Mouse (Mus musculus): Measurements from ENCODE around the gene Prss12.

The Prss12 gene

DNA sequence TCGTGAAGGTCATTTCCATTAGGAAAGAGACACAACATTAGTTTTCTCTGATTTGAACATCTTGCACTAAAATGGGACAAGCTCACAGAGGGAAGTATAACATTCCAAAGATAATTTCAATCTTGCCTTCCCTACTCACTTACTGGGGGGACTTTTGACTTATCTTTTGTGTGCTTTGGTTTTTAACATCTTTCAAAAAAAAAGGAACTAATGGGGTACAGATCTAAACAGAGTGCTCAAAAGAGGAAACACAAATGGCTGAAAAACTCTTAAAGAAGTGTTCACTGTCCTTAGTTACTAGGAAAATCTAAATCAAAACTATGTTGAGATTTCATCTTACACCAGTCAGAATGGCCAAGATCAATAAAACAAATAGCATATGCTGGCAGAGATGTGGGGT lies 90.6 kb downstream of the Prss12 start:
- no peak for DNase-seq (ENCODE audit: low spot score)

DNA sequence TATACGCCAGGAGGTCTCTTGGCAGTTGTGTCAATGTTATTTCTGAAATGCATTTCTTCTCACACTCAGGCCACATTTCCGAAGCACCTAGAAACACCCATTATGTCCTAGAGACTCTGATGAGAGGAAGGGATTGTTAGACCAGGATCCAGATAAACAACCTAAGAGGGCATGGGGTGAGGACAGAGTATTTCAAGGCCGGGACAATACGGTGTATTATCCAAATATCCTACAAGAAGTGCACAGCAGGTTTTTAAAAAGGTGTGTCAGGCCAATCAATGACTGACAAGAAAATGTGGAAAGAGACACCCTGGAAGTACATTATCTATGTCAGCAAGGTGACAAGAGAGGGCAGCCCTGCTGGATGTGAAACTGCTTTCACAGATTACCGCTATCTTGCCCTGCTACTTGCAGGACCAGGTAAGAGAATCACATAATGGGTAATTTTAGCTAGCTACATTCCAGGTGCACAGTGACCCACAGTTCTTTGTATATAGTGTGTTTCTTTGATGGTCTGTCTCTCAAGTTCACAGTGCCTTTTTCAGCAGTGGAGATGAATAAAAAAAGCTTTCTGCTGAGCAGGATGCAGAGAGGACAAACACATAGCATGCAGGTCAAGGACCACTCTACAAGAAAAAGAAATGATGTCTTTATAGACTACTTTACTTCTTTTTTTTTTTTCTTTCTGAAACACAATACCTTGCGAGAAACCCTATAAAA lies 97.0 kb downstream of the Prss12 start:
- DNase-seq (ENCODE audit: low spot score) = no peak

DNA sequence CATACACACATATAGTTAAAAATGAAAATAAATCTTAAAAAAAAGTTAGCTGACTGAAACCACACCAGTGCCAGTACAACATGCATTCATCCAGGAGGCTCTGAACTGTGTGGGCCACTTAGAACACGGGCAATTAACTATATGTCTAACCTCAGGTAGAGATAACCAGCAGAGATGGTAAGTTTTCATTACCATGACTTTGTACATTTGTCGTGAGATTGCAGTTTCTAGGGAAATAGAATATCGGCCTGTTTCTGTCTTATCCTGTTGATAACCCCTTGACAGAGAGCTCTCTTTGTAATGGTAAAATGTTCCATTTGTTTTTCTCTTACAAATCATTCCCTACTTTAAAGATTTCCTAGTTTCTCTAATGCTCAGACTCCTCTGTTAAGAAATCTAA lies 103.8 kb downstream of the Prss12 start:
- no peak for DNase-seq (ENCODE audit: low spot score)

DNA sequence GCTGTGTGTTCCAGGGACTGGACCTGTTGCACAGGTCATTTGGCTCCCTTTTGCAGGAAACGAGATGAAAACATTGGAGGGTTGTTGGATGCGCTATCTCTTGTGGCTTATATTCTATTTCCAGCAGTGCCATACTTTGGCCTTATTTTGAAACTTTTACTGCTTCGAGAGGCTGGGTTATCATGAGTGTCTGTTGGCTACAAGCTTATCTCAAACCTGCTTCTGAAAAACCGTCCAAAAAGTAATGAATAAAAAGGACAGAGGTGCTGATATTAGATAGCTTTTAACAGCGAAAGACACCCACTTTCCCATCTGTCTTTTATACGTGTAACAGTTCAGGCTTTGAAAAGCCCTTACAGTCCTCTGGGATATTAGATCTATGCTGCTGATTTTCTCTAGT lies 107.2 kb downstream of the Prss12 start:
- no peak for DNase-seq (ENCODE audit: low spot score)

DNA sequence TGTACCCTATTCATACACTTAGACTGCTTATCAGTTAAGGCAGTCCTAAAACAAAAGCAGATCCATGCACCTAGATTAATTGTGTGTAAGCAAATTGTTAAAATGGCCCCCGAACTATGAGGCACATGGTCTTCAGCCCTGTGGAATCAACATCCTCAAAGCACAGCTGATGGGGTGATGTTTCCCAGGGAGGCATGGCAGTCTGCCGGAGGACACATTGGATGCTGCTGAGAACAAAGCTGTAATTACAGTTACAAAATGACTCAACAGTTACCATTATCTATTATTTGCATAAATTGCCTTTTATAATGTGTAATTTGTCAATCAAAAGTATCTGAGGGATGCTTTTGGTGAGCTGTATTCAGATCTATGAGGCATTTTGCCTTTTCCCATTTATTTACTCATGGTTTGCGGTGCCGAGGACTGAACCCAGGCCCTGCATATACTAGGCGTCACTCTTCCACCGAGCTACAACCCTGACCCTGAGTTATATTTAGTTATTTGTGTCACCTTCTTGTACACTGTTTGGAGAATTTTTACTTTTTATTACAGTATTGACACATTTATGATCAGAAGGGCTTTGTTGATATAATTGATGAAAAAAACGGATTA lies 108.6 kb downstream of the Prss12 start:
- no peak for DNase-seq (ENCODE audit: low spot score)
